Mouse (Mus musculus) gastrocnemius, adult 18-20 months (tissue): ENCODE data around the gene Tmem274. TPM values are rescaled to one million over a fixed set of nuclear protein-coding genes. Genes with fewer than 3 reads are reported as not detected.

Source experiments
- DNase-seq: peaks from one replicate; pipeline ENCODE4 v3.0.0; 2021; ENCODE audit warnings: low spot score
- total RNA-seq, 2 experiments: library from RNA; stranded (reverse); gene quantifications; 2 replicates each; pipeline ENCODE4 v1.2.3; 2021

The Tmem274 gene
- total RNA-seq, 2 experiments from 2014 or later: not detected

DNA sequence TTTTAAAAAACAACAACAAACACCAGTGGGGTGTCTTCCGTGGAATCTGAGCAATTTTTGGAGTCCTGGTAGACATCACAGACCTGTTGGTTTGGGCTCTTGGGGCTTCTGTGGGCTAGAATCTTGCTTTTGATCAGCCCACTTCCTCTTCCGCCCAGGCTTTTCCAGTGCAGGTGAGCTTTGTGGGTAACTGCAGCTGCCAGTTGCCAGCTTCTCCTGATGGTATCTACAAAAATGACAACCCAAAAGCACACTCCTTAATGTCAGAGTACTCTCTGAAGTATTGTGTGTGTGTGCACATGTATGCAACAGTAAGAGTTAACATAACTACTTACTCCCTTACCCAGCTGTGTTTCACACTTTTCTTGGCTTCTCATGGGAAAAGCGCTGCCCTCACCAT, 7.6 kb upstream of the Tmem274 start:
- no peak for DNase-seq

DNA sequence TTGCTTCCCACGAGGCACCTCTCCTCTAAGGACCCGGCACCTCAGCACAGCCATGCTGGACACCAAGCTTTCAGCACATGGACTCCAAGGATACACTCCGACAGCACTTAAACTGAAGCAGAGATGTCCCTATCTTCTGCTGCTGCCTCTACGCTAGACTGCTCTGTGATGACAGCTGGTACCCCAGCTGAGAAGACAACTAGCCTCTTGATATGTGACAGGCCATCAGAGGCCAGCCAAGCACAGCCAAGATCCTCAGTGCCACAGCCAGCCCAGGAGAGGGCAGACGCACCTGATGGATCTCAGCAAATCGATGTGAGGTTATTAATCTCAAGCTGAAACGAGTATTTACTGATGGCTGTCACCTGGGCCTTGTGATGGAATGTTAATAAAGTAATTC, 2.1 kb upstream of the Tmem274 start:
- no peak for DNase-seq

DNA sequence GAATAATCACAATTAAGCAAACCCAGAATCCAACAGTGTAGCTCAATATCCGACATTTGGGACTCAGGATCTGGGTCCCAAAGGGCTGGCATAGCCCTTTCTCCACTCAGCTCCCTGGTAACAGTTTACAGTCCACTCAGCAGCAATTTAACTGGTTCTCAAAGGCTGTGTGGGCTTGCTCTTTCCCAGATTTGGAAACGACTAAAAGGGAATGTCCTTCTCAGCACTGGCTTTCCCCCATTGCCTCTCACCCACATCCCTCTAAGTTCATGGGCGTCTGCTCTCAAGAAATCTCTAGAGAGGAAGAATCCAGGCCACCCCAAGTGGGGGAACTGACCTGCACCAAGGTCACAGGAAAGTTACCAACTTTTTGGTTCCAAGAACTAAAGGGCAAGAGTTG, 7.4 kb downstream of the Tmem274 start:
- DNase-seq: no peak

DNA sequence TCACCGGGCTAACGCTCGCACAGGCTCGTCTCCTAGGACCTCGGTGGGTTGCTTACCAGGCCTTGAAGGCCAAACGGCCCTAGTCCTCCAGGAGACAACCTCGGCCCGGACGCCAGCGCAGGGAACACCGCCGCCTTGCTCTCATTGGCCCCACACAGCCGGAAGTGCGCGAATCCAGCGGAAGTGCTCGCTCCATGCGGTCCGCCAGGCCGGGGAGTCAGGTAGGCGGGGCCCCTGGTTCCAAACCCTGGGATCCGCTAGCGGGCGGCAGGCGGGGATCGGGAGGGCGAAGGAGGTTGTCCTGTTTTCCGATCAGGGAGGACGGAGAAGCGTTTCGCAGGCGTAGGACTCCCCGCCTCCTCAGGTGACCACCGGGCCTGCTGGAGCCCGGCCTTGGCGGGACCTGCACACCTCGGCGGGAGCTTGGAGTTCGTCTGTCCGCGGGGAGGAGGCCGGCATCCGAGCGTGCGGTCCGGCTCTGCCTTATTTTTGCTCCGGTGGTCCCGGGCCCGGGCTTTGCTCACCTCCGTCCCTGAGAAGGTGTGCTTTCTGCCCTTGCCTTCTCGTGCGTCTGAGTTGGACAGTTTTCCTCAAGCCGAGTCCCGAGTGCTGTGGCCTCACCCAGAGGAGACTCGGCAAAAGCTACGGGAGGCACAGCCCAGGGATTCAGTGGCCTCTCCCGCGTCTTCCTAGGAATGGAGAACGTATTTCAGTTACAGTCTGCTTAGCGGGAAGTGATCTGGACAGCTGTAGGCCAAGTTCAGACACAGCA, 8.1 kb downstream of the Tmem274 start, which contains the start of the genes Nmnat1 and Lzic:
TSS of gene Nmnat1 (minus strand) at position 150 of the 772 bp plus-strand sequence.
TSS of gene Lzic (plus strand) at position 177 of the 772 bp plus-strand sequence.
- peak; percentile 94 for DNase-seq

DNA sequence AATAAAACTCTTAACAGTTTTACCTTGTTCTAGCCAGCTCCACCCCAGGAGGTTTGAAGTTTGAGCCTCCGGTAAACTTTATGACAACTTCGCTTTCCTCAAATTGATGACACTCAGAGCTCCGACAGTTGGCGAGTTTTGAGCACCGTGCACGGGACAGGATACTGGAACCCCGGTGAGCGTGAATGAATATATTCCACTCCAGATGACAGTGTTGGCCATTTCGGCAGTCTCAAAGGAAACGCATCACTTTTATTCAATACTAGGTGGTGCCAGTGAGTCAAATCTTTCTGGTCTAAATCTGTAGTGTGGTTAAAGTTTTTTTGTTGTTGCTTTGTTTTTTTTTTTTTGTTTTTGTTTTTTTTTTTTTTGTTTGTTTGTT, 8.6 kb downstream of the Tmem274 start:
- no peak for DNase-seq

DNA sequence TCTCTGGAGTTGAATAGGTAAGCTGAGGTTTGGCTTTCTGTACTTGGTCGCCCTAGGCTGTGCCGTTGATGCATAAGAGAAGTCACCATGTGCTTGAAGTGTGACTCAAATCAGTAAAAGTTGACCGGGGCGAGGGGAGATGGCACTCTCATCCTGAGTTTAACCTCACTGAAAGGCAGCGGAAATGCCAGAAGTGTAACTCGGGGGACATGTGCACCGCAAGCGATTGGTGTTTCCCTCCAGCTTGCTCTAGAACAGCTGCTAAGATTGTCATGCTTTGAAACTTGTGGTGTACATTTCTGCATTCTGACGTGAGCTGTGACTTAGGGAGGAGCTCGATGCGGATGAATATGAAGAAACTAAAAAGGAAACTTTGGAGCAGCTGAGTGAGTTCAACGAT, 10.6 kb downstream of the Tmem274 start:
- no peak for DNase-seq

DNA sequence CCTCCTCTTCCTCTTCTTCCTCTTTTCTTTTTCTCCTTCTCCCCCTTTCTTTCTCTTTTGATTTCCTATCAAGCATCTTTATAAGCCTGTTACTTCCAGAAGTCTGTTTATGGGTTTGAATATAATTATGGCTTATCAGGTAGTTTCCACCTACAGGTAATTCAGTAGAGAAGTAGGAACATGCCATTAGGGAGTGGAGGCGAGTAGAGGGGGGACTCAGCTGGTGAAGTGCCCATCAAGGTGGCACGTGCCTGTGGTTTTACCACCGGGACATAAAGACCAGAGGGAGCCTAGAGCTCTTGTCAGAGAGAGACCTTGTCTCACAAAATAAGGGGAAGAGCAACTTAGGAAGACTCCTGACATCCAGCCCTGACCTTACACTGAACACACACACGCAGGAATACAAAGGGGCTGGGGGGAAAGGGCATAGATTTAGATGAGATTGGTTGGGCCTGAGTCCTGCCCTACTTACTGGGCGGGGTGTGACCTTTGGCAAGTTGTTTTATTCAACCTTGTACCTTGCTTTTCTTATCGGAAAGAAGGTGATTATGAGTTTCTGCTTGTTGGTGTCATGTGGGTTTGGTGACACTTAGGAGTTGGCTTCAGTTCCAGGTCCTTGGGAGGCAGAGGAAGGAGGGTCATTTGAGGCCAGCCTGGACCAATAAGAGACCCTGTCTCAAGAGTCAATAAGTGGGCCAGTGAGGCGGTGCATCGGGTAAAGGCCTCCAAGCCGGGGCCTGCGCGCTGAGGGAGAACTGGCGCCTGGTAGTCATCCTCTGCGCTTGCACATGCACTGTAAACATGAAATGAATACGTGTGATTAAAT, 12.4 kb downstream of the Tmem274 start:
- no peak for DNase-seq

DNA sequence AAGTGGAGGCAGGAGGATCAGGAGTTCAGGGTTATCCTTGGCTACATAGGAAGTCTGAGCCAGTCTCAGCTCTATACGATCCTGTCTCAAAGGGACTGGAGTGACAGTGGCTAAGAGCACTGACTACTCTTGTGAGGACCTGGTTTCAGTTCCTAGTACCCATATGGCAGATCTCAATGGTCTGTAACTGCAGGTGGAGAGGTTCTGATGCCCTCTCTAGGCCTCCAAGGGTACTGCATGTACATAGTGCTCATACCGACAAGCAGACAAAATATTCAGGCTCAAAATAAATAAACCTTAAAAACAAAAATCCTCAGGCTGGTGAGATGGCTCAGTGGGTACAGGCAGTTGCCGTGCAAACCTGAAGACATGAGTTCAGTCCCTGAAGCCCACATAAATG, 14.0 kb downstream of the Tmem274 start:
- no peak for DNase-seq

DNA sequence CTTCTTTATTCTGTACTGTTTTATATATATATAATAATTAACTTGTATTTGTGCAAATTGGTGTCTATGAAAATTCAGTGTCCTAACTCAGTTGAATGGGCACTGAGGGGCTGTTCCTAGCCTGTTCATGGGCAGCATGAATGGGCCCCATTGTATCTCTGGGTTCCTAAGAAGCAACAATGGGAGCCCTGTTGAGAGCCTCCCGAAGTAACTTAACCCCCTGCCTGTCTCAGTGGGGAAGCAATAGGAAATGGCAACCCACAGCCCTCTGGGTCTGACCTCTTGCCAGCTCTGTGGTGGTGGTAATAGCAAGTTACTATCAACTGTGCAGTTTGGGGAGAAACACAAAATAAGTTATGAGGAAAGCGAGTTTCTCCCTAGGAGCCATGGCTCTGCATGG, 19.4 kb downstream of the Tmem274 start:
- DNase-seq: no peak

DNA sequence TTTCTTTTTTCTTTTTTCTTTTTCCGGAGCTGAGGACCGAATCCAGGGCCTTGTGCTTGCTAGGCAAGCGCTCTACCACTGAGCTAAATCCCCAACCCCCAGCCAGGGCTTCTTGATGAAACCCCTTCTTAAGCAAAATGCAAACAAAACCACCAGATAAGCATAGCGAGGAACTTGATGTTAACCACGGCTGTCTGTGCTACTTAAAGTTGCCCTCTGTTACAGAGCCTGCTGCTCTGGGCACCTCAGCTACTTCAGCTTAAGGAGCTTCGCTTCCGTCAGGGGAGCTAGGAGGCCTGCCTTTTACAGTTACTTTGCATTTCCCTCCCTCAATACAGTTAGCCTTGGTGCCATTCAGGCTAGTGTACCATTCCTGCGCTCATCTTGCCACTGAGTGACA, 21.7 kb downstream of the Tmem274 start:
- no peak for DNase-seq

DNA sequence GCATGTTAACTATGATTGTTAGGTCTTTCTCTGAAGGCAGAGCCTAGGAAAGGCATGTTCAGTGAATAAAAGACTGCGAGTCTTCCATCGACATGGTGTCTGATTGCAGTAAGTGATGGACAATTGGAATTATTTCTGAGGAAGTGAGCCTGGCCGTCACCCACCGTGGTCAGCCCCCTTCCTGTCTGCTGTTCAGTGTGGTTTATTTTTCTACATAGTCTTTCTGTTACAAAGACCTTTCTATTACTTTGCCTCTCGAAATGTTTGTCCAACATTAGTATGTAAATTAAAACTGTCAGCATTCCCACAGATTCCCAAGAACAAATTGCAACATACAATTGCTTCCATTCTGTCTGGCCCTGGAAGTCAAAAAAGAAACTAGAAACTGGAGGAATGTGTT, 22.6 kb downstream of the Tmem274 start:
- DNase-seq: no peak

DNA sequence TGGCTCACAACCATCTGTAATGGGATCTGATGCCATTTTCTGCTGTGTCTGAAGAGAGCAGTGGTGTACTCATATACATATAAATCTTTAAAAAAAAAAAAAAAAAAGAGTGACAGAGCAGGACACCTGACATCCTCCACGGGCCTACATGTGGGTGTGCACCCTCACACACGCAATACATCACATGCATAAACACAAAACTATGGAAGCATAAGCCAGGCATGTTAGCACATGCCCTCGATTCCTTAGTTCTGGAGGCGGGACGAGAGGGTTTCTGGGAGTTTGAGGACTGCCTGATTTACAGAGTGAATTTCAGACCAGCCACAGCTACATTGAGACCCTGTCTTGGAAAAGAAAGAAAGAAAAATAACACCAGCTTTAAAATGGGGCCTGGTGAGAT, 27.2 kb downstream of the Tmem274 start:
- no peak for DNase-seq

DNA sequence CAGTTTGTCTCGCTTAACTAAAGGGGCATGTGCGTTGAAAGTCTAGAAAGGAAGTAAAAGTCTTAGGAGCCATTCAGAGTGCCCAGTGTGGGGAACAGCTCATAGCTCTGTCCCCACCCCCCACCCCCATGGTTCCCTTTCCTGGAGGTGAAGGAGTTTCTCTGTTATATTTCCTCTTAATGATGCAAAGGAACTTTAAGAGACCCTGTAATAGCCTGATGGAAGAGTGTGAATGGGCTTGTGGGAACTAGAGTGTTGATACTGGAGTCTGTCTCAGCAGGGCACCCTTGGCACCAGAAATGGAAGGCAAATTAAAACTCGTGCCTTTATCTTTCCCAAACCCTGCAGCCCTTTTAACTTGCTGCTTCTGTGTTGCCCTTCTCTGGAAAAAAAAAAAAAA, 27.7 kb downstream of the Tmem274 start:
- no peak for DNase-seq

DNA sequence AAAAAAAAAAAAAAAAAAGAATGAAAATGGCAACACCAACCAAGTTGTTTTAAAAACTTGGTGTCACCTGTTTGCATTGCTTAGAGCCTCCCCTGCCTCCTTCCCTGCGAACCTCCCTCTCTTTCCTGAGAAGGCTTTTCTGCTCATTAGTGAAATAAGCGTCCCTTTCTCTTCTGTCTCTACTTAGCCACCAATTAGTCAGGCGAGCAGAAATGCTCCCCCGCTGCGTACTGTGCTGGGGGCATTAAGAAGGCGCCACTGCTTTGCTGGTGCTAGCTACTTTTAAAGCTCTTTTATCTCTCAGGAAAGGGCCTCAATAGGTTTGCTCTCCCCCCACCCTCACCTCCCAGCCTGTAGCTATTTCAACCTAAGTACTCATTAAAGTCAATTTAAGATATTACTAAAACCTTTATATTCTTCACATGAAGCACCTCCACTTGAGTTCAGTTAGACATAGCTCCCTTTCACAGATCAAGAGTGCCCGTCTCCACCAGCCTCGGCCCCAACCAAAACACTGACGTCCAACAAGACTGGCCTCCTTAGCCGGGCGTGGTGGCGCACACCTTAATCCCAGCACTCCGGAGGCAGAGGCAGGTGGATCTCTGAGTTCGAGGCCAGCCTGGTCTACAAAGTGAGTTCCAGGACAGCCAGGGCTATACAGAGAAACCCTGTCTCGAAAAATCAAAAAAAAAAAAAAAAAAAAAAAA, 28.2 kb downstream of the Tmem274 start:
- no peak for DNase-seq

DNA sequence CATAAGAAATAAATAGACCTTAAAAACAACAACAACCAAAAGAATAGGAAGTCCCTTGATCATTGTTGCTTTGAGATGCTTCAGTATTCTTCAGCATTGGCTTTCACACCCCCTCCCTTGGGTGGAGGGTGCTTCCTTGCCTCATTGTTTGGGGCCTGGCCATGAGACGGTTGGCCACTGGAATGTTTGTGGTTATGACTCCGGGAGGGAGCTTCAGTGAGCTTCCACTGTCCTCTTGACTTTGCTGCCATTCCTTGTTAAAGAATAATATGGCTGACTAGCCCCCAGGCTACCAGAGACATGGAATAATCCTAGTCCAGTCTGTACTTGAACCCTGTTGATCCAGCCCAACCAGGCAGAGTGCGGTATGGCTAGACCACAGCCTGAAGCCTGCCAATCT, 29.7 kb downstream of the Tmem274 start:
- no peak for DNase-seq

DNA sequence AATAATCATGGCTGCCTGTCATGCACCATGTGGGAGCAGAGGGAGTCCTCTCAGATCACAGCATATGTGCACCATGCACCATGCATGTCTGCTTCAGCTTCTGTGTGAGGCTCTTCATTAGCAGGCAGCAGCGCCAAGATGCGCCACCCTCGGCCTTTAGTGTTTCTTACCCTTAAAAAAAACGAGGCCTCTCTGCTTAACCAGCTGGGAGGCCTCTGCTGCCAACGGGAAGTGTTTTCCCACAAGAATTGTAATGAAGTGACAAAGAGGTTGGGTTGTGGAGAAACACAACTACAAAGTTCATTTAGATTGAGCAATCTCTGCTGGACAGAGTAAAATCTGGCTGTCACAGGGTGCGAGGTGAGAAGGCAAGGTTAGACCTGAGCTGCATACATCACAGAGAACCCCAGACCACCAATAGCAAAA, 34.1 kb downstream of the Tmem274 start:
- no peak for DNase-seq

DNA sequence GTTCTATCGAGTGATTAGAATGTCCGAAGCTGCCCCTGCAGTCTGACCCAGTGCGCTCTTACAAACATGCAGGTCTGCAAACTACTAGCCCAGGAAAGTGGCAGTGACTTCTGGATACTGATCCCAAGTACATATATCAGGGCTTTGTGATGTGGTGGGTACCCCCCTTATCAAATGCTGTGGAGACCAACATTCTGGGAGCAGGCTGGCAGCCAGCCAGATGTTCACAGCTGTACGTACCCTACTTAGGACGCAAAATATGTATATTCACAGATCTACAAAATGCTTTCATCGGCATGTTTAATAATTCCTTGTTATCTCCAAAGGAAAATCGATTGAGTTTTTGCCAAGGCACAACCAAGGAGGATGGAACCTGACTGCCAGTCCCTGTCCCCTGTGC, 34.9 kb downstream of the Tmem274 start:
- no peak for DNase-seq

DNA sequence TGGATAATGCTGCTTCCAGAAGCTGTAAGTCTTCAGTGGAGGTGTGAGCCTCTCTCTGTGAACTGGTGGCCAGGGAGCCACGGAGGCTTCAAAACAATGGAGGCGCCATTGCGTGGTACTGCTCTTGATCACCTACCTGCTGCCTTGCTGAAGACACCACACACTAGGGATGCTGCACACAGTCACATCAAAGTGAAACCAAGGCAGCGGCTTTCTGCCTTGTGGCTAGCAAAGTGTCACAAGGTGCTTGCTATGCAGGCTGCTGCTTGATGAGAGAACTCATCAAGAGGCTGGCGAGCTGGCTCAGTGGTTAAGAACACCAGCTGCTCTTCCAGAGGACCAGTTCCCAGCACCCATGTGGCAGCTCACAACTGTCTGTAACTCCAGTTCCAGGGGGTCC, 38.5 kb downstream of the Tmem274 start:
- DNase-seq: no peak

DNA sequence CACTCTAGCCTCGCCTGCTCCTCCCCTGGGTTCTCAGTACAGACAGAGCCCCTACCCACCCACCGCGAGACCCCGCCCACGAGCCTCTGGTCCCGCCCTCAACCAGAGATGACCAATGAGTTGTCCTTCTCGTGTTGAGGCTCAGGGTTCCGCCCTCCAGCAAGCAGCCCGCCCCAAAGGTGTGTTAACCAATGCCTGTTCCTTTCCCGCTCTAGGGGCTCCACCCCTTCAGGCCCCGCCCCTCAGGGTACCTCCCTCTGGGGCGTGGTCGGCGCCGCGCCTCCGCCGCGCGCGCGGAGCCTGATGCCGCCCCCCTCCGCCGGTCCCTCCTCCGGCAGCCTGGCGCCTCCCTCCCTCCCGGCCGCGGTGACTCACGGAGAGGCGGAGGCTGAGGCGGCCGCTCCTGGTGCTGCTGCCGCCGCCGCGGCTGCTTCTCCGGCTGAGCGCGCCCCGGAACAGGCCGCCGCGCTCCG, 40.7 kb downstream of the Tmem274 start, which contains the start of gene Ctnnbip1:
TSS of gene Ctnnbip1 (plus strand) at position 369 of the 473 bp plus-strand sequence.
- peak; percentile 98 for DNase-seq

DNA sequence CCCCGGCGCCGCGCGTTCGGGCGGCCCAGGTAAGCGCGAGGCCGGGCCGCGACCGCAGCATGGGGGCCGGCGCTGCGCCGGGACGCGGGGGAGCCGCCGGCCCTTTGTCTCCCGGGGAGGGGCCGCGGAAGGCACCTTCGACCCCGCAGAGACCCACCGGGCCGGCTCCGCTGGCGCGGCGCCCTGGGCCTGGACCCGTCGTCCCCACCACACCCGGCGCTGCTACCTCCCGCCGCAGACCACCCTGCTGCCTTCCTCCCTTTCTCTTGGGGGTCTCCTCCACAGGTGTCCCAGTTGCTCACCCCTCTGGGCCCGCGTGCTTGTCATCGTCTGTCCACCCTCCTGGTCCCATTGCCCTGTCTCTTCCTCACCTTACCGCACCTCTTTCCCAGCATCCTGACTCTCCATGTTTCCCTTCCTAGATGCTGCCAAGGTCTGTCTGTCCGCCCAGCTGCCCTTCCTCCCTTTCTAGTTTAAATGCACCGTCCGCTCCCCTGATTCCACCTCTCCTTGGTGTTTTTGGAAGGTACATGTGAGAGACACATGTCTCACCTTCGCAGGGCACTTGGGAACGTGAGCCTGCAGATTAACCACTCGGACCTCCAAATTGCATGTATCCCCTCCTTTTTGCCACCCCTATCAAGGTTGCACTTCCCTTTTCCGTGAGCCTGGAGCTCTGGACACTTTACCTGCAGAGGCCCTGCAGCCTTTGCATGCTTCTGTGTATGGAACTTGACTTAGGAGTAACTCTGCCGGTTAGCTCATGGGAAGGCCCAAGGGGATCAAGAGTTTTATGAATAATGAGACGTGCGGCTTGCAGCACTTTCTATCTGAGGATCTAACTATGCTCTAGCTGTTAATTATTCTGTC, 41.4 kb downstream of the Tmem274 start:
- no peak for DNase-seq

DNA sequence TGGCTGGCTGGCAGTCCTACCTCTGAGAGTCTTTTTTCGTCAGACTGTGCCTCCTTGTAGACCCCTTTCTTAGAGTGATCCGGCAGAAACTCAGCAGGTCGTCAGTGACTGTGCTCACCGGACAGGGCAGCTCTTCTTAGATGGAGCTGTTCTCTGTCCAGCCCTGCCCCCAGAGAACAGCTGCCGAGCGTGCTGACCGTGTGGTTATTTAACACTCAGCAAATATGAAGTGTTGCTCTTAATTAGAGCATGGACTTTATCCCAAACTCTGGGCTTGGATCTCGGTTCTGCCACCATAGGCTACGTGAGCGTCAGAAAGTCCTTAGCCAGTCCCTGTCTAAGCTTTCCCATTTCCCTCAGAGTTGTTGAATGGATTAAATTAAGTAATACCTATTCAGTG, 44.1 kb downstream of the Tmem274 start:
- peak; percentile 34 for DNase-seq
